Mouse (Mus musculus): ENCODE measurements at regions not wholly inside any gene's neighbourhood (a gene's known extent, or its start where the extent isn't known, plus 50 kb on each side); places are given as distances from the start of the nearest gene placed in this dataset.

GRCm38 (mm10) chr4:32170106-32170459 is 68.5 kb upstream of the Bach2 start:
- Histone ChIP-seq H3K4me3 (ENCODE audit: low read depth, low read length) (no peak overlapping the region), H3K9me3 (ENCODE audit: control insufficient read depth, low read length) (no peaks in the 10 kb centered on the region), H3K27ac (ENCODE audit: low read depth, low read length) (no peak overlapping the region), H3K9ac (ENCODE audit: low read length) (no peak overlapping the region), H3K4me1 (ENCODE audit: control insufficient read depth, insufficient read depth, low read length) (peaks cover 4% of the 10 kb centered on the region; the same call in 1 of the 2 replicates), H3K36me3 (ENCODE audit: control insufficient read depth, insufficient read depth, low read length) (no peaks in the 10 kb centered on the region), H3K27me3 (ENCODE audit: control insufficient read depth, insufficient read depth, low read length) (no peaks in the 10 kb centered on the region), H3K4me2 (ENCODE audit: low read depth) (no peak overlapping the region)
- ATAC-seq (ENCODE audit: insufficient read depth, low FRiP score, low TSS enrichment), result no peak
- WGBS, result 66% methylated on average over 4 of the region's 4 CpGs
- DNase-seq (ENCODE audit: low spot score), result no peak

GRCm38 (mm10) chr4:32170460-32171192 is 68.0 kb upstream of the Bach2 start:
- Histone ChIP-seq H3K36me3 (ENCODE audit: control insufficient read depth, insufficient read depth, low read length) (no peaks in the 10 kb centered on the region), H3K4me1 (ENCODE audit: control insufficient read depth, insufficient read depth, low read length) (peaks cover 5% of the 10 kb centered on the region; the same call in 1 of the 2 replicates), H3K4me3 (ENCODE audit: low read depth, low read length) (no peak overlapping the region), H3K27ac (ENCODE audit: low read depth, low read length) (no peak overlapping the region), H3K27me3 (ENCODE audit: control insufficient read depth, insufficient read depth, low read length) (no peaks in the 10 kb centered on the region), H3K4me2 (ENCODE audit: low read depth) (no peak overlapping the region), H3K9ac (ENCODE audit: low read length) (no peak overlapping the region), H3K9me3 (ENCODE audit: control insufficient read depth, low read length) (no peaks in the 10 kb centered on the region)
- ATAC-seq (ENCODE audit: insufficient read depth, low FRiP score, low TSS enrichment) (no peak), DNase-seq (ENCODE audit: low spot score) (no peak)
- 64% methylated on average over 15 of the region's 15 CpGs for WGBS

- no peaks in the 10 kb centered on the region for H3K36me3 ChIP-seq (ENCODE audit: control insufficient read depth, insufficient read depth, low read length)
- H3K9ac ChIP-seq (ENCODE audit: low read length), result no peak overlapping the region
- no peak overlapping the region for H3K27ac ChIP-seq (ENCODE audit: low read depth, low read length)
- H3K4me3 ChIP-seq (ENCODE audit: low read depth, low read length), result no peak overlapping the region
- 94% methylated on average over 6 of the region's 6 CpGs for WGBS
- H3K4me1 ChIP-seq (ENCODE audit: control insufficient read depth, insufficient read depth, low read length), result peaks cover 6% of the 10 kb centered on the region; the same call in 1 of the 2 replicates
- no peaks in the 10 kb centered on the region for H3K9me3 ChIP-seq (ENCODE audit: control insufficient read depth, low read length)
- H3K27me3 ChIP-seq (ENCODE audit: control insufficient read depth, insufficient read depth, low read length), result no peaks in the 10 kb centered on the region
- no peak for DNase-seq (ENCODE audit: low spot score)
- no peak overlapping the region for H3K4me2 ChIP-seq (ENCODE audit: low read depth)
- no peak for ATAC-seq (ENCODE audit: insufficient read depth, low FRiP score, low TSS enrichment)
Observed at GRCm38 (mm10) chr4:32171291-32171690, 67.3 kb upstream of the Bach2 start.

GRCm38 (mm10) chr4:32172992-32173391 is 65.6 kb upstream of the Bach2 start:
- WGBS, result 97% methylated on average over 4 of the region's 4 CpGs
- H3K9me3 ChIP-seq (ENCODE audit: control insufficient read depth, low read length), result no peaks in the 10 kb centered on the region
- H3K36me3 ChIP-seq (ENCODE audit: control insufficient read depth, insufficient read depth, low read length), result no peaks in the 10 kb centered on the region
- H3K4me3 ChIP-seq (ENCODE audit: low read depth, low read length), result no peak overlapping the region
- H3K9ac ChIP-seq (ENCODE audit: low read length), result no peak overlapping the region
- H3K4me2 ChIP-seq (ENCODE audit: low read depth), result no peak overlapping the region
- no peak overlapping the region for H3K27ac ChIP-seq (ENCODE audit: low read depth, low read length)
- no peak for DNase-seq (ENCODE audit: low spot score)
- H3K4me1 ChIP-seq (ENCODE audit: control insufficient read depth, insufficient read depth, low read length), result peaks cover 18% of the 10 kb centered on the region
- ATAC-seq (ENCODE audit: insufficient read depth, low FRiP score, low TSS enrichment), result no peak
- no peaks in the 10 kb centered on the region for H3K27me3 ChIP-seq (ENCODE audit: control insufficient read depth, insufficient read depth, low read length)

GRCm38 (mm10) chr4:32174771-32175170 is 63.8 kb upstream of the Bach2 start:
- ATAC-seq (ENCODE audit: insufficient read depth, low FRiP score, low TSS enrichment), result no peak
- no peak overlapping the region for H3K4me3 ChIP-seq (ENCODE audit: low read depth, low read length)

GRCm38 (mm10) chr4:32175231-32175630 is 63.4 kb upstream of the Bach2 start:
- Histone ChIP-seq H3K27me3 (ENCODE audit: control insufficient read depth, insufficient read depth, low read length) (no peaks in the 10 kb centered on the region), H3K27ac (ENCODE audit: low read depth, low read length) (peak overlapping the region; percentile 66), H3K9ac (ENCODE audit: low read length) (no peak overlapping the region), H3K9me3 (ENCODE audit: control insufficient read depth, low read length) (no peaks in the 10 kb centered on the region), H3K4me2 (ENCODE audit: low read depth) (no peak overlapping the region), H3K4me1 (ENCODE audit: control insufficient read depth, insufficient read depth, low read length) (peaks cover 23% of the 10 kb centered on the region), H3K4me3 (ENCODE audit: low read depth, low read length) (no peak overlapping the region), H3K36me3 (ENCODE audit: control insufficient read depth, insufficient read depth, low read length) (no peaks in the 10 kb centered on the region)
- no peak for DNase-seq (ENCODE audit: low spot score)
- ATAC-seq (ENCODE audit: insufficient read depth, low FRiP score, low TSS enrichment), result no peak
- 74% methylated on average over 7 of the region's 7 CpGs for WGBS

More at GRCm38 (mm10) chr4:32174771-32175170, 63.8 kb upstream of the Bach2 start:
- 71% methylated on average over 7 of the region's 7 CpGs for WGBS
- H3K9me3 ChIP-seq (ENCODE audit: control insufficient read depth, low read length), result no peaks in the 10 kb centered on the region
- H3K9ac ChIP-seq (ENCODE audit: low read length), result no peak overlapping the region
- H3K4me2 ChIP-seq (ENCODE audit: low read depth), result no peak overlapping the region
- peaks cover 21% of the 10 kb centered on the region for H3K4me1 ChIP-seq (ENCODE audit: control insufficient read depth, insufficient read depth, low read length)
- DNase-seq (ENCODE audit: low spot score), result no peak
- H3K36me3 ChIP-seq (ENCODE audit: control insufficient read depth, insufficient read depth, low read length), result no peaks in the 10 kb centered on the region
- peak overlapping the region; percentile 29; the same call in 1 of the 2 replicates for H3K27ac ChIP-seq (ENCODE audit: low read depth, low read length)
- no peaks in the 10 kb centered on the region for H3K27me3 ChIP-seq (ENCODE audit: control insufficient read depth, insufficient read depth, low read length)

- DNase-seq (ENCODE audit: low spot score), result no peak
Observed at GRCm38 (mm10) chr4:32175853-32176448, 62.7 kb upstream of the Bach2 start.

GRCm38 (mm10) chr4:32176449-32177135 is 62.0 kb upstream of the Bach2 start:
- H3K27ac ChIP-seq (ENCODE audit: low read depth, low read length), result peak overlapping the region; percentile 63
- peak; percentile 47 for DNase-seq (ENCODE audit: low spot score)
- peaks cover 23% of the 10 kb centered on the region for H3K4me1 ChIP-seq (ENCODE audit: control insufficient read depth, insufficient read depth, low read length)
- no peaks in the 10 kb centered on the region for H3K27me3 ChIP-seq (ENCODE audit: control insufficient read depth, insufficient read depth, low read length)
- 40% methylated on average over 4 of the region's 4 CpGs for WGBS
- peak; percentile 90 for ATAC-seq (ENCODE audit: insufficient read depth, low FRiP score, low TSS enrichment)
- no peaks in the 10 kb centered on the region for H3K36me3 ChIP-seq (ENCODE audit: control insufficient read depth, insufficient read depth, low read length)
- 0 out of 2 replicates have a peak overlapping the region, but pooled peaks have one; percentile 15 for H3K9ac ChIP-seq (ENCODE audit: low read length)
- no peak overlapping the region for H3K4me3 ChIP-seq (ENCODE audit: low read depth, low read length)
- no peaks in the 10 kb centered on the region for H3K9me3 ChIP-seq (ENCODE audit: control insufficient read depth, low read length)
- H3K4me2 ChIP-seq (ENCODE audit: low read depth), result no peak overlapping the region

More at GRCm38 (mm10) chr4:32175853-32176448, 62.7 kb upstream of the Bach2 start:
- peak overlapping the region; percentile 66; the same call in 1 of the 2 replicates for H3K27ac ChIP-seq (ENCODE audit: low read depth, low read length)
- no peak overlapping the region for H3K4me3 ChIP-seq (ENCODE audit: low read depth, low read length)
- H3K4me1 ChIP-seq (ENCODE audit: control insufficient read depth, insufficient read depth, low read length), result peaks cover 23% of the 10 kb centered on the region
- H3K9ac ChIP-seq (ENCODE audit: low read length), result no peak overlapping the region
- no peaks in the 10 kb centered on the region for H3K9me3 ChIP-seq (ENCODE audit: control insufficient read depth, low read length)
- H3K4me2 ChIP-seq (ENCODE audit: low read depth), result no peak overlapping the region
- no peaks in the 10 kb centered on the region for H3K36me3 ChIP-seq (ENCODE audit: control insufficient read depth, insufficient read depth, low read length)
- WGBS, result 42% methylated on average over 6 of the region's 6 CpGs
- ATAC-seq (ENCODE audit: insufficient read depth, low FRiP score, low TSS enrichment), result peak; percentile 64
- H3K27me3 ChIP-seq (ENCODE audit: control insufficient read depth, insufficient read depth, low read length), result no peaks in the 10 kb centered on the region
